Mouse (Mus musculus) heart, embryonic 12.5 days (tissue): ENCODE measurements around the gene Sptlc2. TPM values are rescaled to one million over a fixed set of nuclear protein-coding genes. Genes with fewer than 3 reads are reported as not detected.
A peak's percentile ranks its signal among the peaks of the same experiment; 100 is the strongest.

Source experiments
- ATAC-seq: fragments of 200-750 bp; cut with Nextera tagmentation; 2 replicates; pipeline ENCODE4 v1.8.0; 2017; ENCODE audit warnings: moderate TSS enrichment, moderate library complexity; ENCODE audit not compliant: insufficient number of reproducible peaks, low FRiP score
- H3K27ac ChIP-seq: fragments of 300-500 bp; sonication (generic); 2 replicates; pipeline ENCODE4 v1.5.1; 2016; ENCODE audit warnings: mild to moderate bottlenecking, moderate library complexity; ENCODE audit not compliant: poor library complexity, severe bottlenecking
- H3K27me3 ChIP-seq: fragments of 300-500 bp; sonication (generic); replicated peaks from 2 replicates; pipeline ENCODE4 v1.6.1; 2016; ENCODE audit warnings: mild to moderate bottlenecking, moderate library complexity
- H3K36me3 ChIP-seq: fragments of 300-500 bp; sonication (generic); 2 replicates; pipeline ENCODE4 v1.6.1; 2016; ENCODE audit warnings: mild to moderate bottlenecking, moderate library complexity
- H3K4me1 ChIP-seq: fragments of 300-500 bp; sonication (generic); replicated peaks from 2 replicates; pipeline ENCODE4 v1.6.1; 2016; ENCODE audit warnings: mild to moderate bottlenecking
- H3K4me2 ChIP-seq: fragments of 300-500 bp; sonication (generic); 2 replicates; pipeline ENCODE4 v1.6.1; 2016; ENCODE audit warnings: mild to moderate bottlenecking, moderate library complexity
- H3K4me3 ChIP-seq: fragments of 300-500 bp; sonication (generic); 2 replicates; pipeline ENCODE4 v1.5.1; 2016; ENCODE audit warnings: mild to moderate bottlenecking
- H3K9ac ChIP-seq: fragments of 300-500 bp; sonication (generic); 2 replicates; pipeline ENCODE4 v1.6.1; 2016; ENCODE audit warnings: mild to moderate bottlenecking, moderate library complexity
- H3K9me3 ChIP-seq: fragments of 300-500 bp; sonication (generic); replicated peaks from 2 replicates; pipeline ENCODE4 v1.6.1; 2016; ENCODE audit warnings: mild to moderate bottlenecking, moderate library complexity
- WGBS: fragments of 180-500 bp; shearing (Covaris S2); methylation state at CpG from one replicate; pipeline ENCODE4 v1.1.7; 2016; 5-methylcytosine and 5-hydroxymethylcytosine counted together
- polyA plus RNA-seq: library from polyadenylated mRNA; unstranded; fragments of >200 nt; fragmentation: Nextera tagmentation; extraction: Ambion mirVana; gene quantifications from 2 replicates; pipeline ENCODE4 v1.2.1, GENCODE M21; 2016

The Sptlc2 gene
- polyA plus RNA-seq, 1 experiment from 2014 or later = 76.4 TPM

DNA sequence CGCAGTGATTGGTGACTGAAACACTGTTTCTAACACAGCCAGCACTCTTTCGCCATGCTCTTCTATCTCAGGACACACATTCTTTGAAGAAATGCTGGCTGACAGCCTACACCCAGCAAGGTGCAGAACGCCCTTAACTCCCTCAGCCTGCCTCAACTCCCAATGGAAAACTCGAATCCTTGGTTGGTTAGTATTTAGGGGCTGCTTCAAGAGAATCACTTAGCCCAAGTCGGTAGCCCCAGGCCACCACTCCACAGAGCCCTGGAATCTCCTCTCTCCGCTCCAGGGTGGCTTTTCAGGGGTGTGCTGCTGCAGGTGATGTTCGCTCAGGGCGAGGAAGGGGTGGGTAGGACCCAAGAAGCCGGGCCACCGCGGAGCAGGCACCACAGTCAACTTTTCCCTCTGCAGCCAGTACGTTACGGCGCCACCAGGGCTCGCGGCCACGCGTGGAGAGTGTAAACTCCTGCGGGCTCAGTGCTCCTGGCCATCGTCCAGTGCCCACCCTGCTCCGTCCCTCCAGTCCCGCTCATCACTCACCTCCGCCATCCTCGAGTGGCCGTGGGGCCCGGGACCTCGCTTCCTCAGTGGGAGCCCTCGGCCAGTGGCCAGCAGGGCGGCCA, 89.0 kb downstream of the Sptlc2 start:
- Histone ChIP-seq H3K4me3 (peak overlapping the region; percentile 81), H3K9me3 (no peaks in the 10 kb centered on the region), H3K27me3 (peaks cover 8% of the 10 kb centered on the region; the same call in 1 of the 2 replicates), H3K4me1 (peaks cover 10% of the 10 kb centered on the region), H3K36me3 (no peaks in the 10 kb centered on the region), H3K9ac (peak overlapping the region; percentile 80), H3K27ac (no peak overlapping the region), H3K4me2 (peak overlapping the region; percentile 99)
- WGBS = 9% methylated on average over 29 of the region's 29 CpGs
- ATAC-seq = 0 out of 2 replicates have a peak, but pooled peaks have one; percentile 23

- Histone ChIP-seq H3K9me3 (no peaks in the 10 kb centered on the region), H3K27ac (no peak overlapping the region), H3K36me3 (no peaks in the 10 kb centered on the region), H3K4me2 (no peak overlapping the region), H3K9ac (no peak overlapping the region), H3K27me3 (peaks cover 8% of the 10 kb centered on the region; the same call in 1 of the 2 replicates), H3K4me3 (no peak overlapping the region), H3K4me1 (no peaks in the 10 kb centered on the region)
- no peak for ATAC-seq
- WGBS = 63% methylated on average over 6 of the region's 6 CpGs
Measured at GRCm38 (mm10) chr12:87293934-87294333, 94.2 kb downstream of the Sptlc2 start.

DNA sequence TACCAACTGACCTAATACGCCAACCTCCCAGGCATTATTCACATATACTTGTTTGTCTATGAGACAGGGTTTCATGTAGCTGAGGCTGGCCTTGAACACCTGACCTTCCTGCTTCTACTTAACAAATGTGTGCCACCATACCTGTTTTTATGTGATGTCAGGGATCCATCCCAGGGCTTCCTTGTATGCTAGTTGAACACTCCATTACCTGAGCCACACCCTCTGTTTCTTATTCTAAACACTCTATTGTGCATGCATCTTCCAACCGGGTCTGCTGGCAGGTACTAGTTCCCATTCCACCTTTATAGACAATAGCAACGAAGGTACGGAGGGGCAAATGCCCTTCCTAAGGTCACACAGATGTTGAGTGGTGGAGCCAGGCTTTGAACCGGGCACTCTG, 99.1 kb downstream of the Sptlc2 start:
- Histone ChIP-seq H3K4me3 (no peak overlapping the region), H3K9me3 (peaks cover 4% of the 10 kb centered on the region; the same call in 1 of the 2 replicates), H3K4me2 (no peak overlapping the region), H3K27me3 (no peaks in the 10 kb centered on the region), H3K36me3 (no peaks in the 10 kb centered on the region), H3K9ac (no peak overlapping the region), H3K4me1 (no peaks in the 10 kb centered on the region), H3K27ac (no peak overlapping the region)
- whole genome bisulfite sequencing = 82% methylated on average over 5 of the region's 5 CpGs
- no peak for ATAC-seq

- Histone ChIP-seq H3K4me3 (no peak overlapping the region), H3K4me2 (no peak overlapping the region), H3K4me1 (peaks cover 12% of the 10 kb centered on the region), H3K9me3 (peaks cover 4% of the 10 kb centered on the region; the same call in 1 of the 2 replicates), H3K27me3 (no peaks in the 10 kb centered on the region), H3K36me3 (no peaks in the 10 kb centered on the region), H3K9ac (no peak overlapping the region), H3K27ac (no peak overlapping the region)
- 84% methylated on average over 5 of the region's 5 CpGs for WGBS
- no peak for ATAC-seq
Measured at GRCm38 (mm10) chr12:87284726-87285125, 103.4 kb downstream of the Sptlc2 start.

GRCm38 (mm10) chr12:87284268-87284667, 103.9 kb downstream of the Sptlc2 start:
- Histone ChIP-seq H3K36me3 (no peaks in the 10 kb centered on the region), H3K4me3 (no peak overlapping the region), H3K27me3 (no peaks in the 10 kb centered on the region), H3K27ac (no peak overlapping the region), H3K9me3 (peaks cover 4% of the 10 kb centered on the region; the same call in 1 of the 2 replicates), H3K9ac (no peak overlapping the region), H3K4me2 (no peak overlapping the region), H3K4me1 (peaks cover 17% of the 10 kb centered on the region)
- ATAC-seq = no peak
- 74% methylated on average over 4 of the region's 4 CpGs for WGBS

GRCm38 (mm10) chr12:87283706-87284105, 104.4 kb downstream of the Sptlc2 start:
- H3K4me2 ChIP-seq = no peak overlapping the region
- H3K4me3 ChIP-seq = no peak overlapping the region
- peaks cover 22% of the 10 kb centered on the region for H3K4me1 ChIP-seq
- H3K9ac ChIP-seq = no peak overlapping the region
- H3K27ac ChIP-seq = no peak overlapping the region
- no peak for ATAC-seq
- H3K9me3 ChIP-seq = peaks cover 4% of the 10 kb centered on the region; the same call in 1 of the 2 replicates
- WGBS = 69% methylated on average over 7 of the region's 7 CpGs
- H3K36me3 ChIP-seq = no peaks in the 10 kb centered on the region
- no peaks in the 10 kb centered on the region for H3K27me3 ChIP-seq

DNA sequence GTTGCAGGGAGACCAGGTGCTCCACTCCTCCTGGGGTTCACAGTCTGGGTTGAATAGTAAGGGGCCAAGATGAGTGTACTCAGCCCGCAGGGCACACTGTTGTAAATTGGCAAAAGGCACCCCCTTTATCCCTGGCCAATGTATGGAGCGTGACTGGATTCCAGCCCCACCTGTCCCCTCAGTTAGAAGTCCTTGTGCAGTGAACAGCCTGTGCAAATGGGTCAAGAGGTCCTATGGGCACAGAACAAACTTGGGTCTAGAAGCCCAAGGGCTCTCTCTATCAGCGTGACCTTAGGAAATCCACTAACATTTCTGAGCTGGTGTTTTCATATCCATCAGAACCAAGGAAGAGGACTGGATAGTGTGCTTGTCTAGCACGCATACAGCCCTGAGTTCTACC, 105.4 kb downstream of the Sptlc2 start:
- H3K4me1 ChIP-seq = peaks cover 31% of the 10 kb centered on the region
- no peaks in the 10 kb centered on the region for H3K36me3 ChIP-seq
- no peak overlapping the region for H3K27ac ChIP-seq
- H3K4me2 ChIP-seq = no peak overlapping the region
- peaks cover under 1% of the 10 kb centered on the region; the same call in 1 of the 2 replicates for H3K9me3 ChIP-seq
- no peaks in the 10 kb centered on the region for H3K27me3 ChIP-seq
- no peak overlapping the region for H3K4me3 ChIP-seq
- 89% methylated on average over 4 of the region's 4 CpGs for WGBS
- H3K9ac ChIP-seq = no peak overlapping the region
- no peak for ATAC-seq

DNA sequence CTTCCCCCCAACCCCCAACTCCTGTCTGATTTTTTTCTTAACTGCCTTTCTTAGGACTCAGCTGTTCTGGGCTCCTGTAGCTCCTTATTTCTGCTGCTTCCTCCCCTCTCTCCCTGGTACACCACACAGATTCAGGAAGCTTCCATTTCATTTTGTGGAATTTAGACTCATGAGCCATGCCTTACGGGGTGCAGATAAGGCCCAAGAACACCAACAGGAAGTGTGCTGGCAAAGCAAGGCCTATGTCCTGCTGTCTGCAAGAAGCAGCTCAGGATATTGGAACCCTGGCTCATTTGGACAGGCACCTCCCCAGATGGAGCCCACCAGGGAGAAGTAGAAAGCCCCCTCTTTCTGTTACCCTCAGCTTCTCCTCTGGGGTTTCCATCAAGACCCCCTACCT, 106.4 kb downstream of the Sptlc2 start:
- Histone ChIP-seq H3K9ac (no peak overlapping the region), H3K4me3 (no peak overlapping the region), H3K4me2 (no peak overlapping the region), H3K9me3 (no peaks in the 10 kb centered on the region), H3K4me1 (peaks cover 36% of the 10 kb centered on the region), H3K27ac (no peak overlapping the region), H3K27me3 (no peaks in the 10 kb centered on the region), H3K36me3 (no peaks in the 10 kb centered on the region)
- no peak for ATAC-seq
- 50% methylated on average over 1 of the region's 1 CpGs for WGBS

- H3K4me2 ChIP-seq = no peak overlapping the region
- H3K4me3 ChIP-seq = no peak overlapping the region
- peaks cover 39% of the 10 kb centered on the region for H3K4me1 ChIP-seq
- H3K36me3 ChIP-seq = peaks cover 14% of the 10 kb centered on the region
- WGBS = 49% methylated on average over 14 of the region's 14 CpGs
- H3K27ac ChIP-seq = no peak overlapping the region
- no peak overlapping the region for H3K9ac ChIP-seq
- no peaks in the 10 kb centered on the region for H3K27me3 ChIP-seq
- ATAC-seq = no peak
- H3K9me3 ChIP-seq = no peaks in the 10 kb centered on the region
Measured at GRCm38 (mm10) chr12:87279879-87280278, 108.3 kb downstream of the Sptlc2 start.

DNA sequence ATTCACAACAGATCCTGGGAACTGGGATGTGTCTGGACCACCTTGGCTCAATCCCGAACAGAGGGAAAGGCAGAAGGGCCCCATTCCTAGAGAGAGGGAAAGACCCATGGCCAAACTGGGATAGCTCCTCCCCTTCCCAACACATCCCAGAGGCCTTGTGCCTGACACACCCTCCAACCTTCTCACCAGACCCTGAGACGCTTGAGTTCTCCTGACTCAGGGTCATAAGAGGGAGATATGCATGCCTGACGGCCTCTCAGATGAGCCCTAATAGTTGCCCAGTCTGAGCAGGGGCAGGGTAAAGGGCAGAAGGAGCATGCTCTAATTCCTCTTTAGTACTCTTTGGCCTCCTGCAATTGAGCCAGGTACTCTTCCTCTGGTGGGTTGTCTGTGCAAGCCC, 108.8 kb downstream of the Sptlc2 start:
- H3K4me2 ChIP-seq = no peak overlapping the region
- H3K4me1 ChIP-seq = peaks cover 39% of the 10 kb centered on the region
- no peak overlapping the region for H3K4me3 ChIP-seq
- H3K9ac ChIP-seq = no peak overlapping the region
- ATAC-seq = no peak
- 0 out of 2 replicates have a peak overlapping the region, but pooled peaks have one; percentile 77 for H3K27ac ChIP-seq
- no peaks in the 10 kb centered on the region for H3K27me3 ChIP-seq
- WGBS = 19% methylated on average over 3 of the region's 3 CpGs
- no peaks in the 10 kb centered on the region for H3K9me3 ChIP-seq
- H3K36me3 ChIP-seq = peaks cover 19% of the 10 kb centered on the region

- peak overlapping the region; percentile 58 for H3K4me2 ChIP-seq
- H3K4me1 ChIP-seq = peaks cover 39% of the 10 kb centered on the region
- peak overlapping the region; percentile 7; the same call in 1 of the 2 replicates for H3K4me3 ChIP-seq
- H3K9ac ChIP-seq = no peak overlapping the region
- 9% methylated on average over 6 of the region's 6 CpGs for WGBS
- peaks cover 31% of the 10 kb centered on the region for H3K36me3 ChIP-seq
- ATAC-seq = peak; percentile 76
- peak overlapping the region; percentile 77 for H3K27ac ChIP-seq
- H3K9me3 ChIP-seq = no peaks in the 10 kb centered on the region
- H3K27me3 ChIP-seq = no peaks in the 10 kb centered on the region
Measured at GRCm38 (mm10) chr12:87278118-87278730, 109.9 kb downstream of the Sptlc2 start.
